Comparison of ENCODE assay signal across 21 mouse cellular contexts in the genomic region with DNA sequence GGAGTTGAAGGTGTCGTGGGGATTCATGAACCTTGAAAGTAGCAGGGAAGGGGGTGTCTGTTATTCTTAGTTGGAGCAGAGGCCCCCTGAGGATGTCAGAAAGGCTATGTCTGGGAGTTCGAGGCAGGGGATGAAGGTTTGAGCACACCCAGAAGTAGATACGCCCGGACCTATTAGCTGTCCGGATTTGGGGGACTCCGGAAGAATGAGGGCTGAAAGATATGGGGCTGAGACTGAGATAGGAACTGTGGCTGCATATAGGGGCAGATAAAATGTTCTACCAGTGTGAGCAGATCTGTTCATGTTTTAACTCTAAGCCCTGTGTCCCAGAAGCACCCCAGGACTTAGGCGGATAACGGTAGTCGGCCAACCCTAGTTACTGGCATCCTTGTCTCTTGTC. TPM values are rescaled to one million over a fixed set of nuclear protein-coding genes. Genes with fewer than 3 reads are reported as not detected.
DNase-seq lines count a peak whose midpoint lies in the region; ATAC-seq and TF ChIP-seq lines count a peak whose summit lies in the region.
"Had no signal": no experiment of that assay in that cellular context is flagged by ENCODE, and none has a peak within 500 bp of the region (broad histone marks: within the 10 kb centered on the region; RNA-seq: fewer than 3 reads in every experiment).

No protein-coding gene starts in this region.

- H3K9ac ChIP-seq in MEL (ENCODE audit: control insufficient read depth, low read depth, low read length, poor library complexity, severe bottlenecking), result no peak overlapping the region
- H3K9ac ChIP-seq: embryonic facial prominence, embryonic 12.5 days; forebrain, embryonic 13.5 days; forebrain, embryonic 15.5 days; forebrain, postnatal 0 days had no signal

- TF ChIP-seq RAD21 in MEL (IDR thresholded peaks at IDR 0.05; ENCODE audit: low read depth, low read length), result no peak

- peak; percentile 45 for ATAC-seq in megakaryocyte-erythroid progenitor cell, adult 5-6 weeks (replicated peaks; ENCODE audit: low FRiP score, low TSS enrichment, poor library complexity, severe bottlenecking)
- ATAC-seq: CD4-positive, CD25-positive, alpha-beta regulatory T cell, adult 4 months; forebrain, embryonic 13.5 days; forebrain, embryonic 15.5 days; forebrain, postnatal 0 days had no signal

- intact Hi-C loops in heart, postnatal 14 days (cut with DNase I), result loop anchor here (2.0 kb wide), 1 partner anchor 32 kb away; no protein-coding TSS in a partner anchor

- peaks cover 6% of the 10 kb centered on the region for H3K79me2 ChIP-seq in MEL (ENCODE audit: control insufficient read depth, insufficient read depth, low read length, poor library complexity)

- H3K4me3 ChIP-seq in MEL (ENCODE audit: control insufficient read depth in 1 of 2, insufficient read depth in 1 of 2, low read depth in 2 of 2, low read length in 2 of 2), result no peak overlapping the region
- H3K4me3 ChIP-seq: embryonic facial prominence, embryonic 10.5 days; embryonic facial prominence, embryonic 12.5 days; forebrain, embryonic 13.5 days; forebrain, embryonic 15.5 days had no signal

- peak overlapping the region; percentile 35 for H3K27ac ChIP-seq in MEL (ENCODE audit: control insufficient read depth, low read depth, low read length)
- H3K27ac ChIP-seq: embryonic facial prominence, embryonic 10.5 days; embryonic facial prominence, embryonic 12.5 days; forebrain, embryonic 13.5 days; forebrain, embryonic 15.5 days had no signal

- DNase-seq in heart, adult 11 months, result peak; percentile 83
- DNase-seq in heart, postnatal 14 days, result no peak
- no peak for DNase-seq in MEL (ENCODE audit: low read depth, low spot score)
- no peak for DNase-seq in spleen, adult 12 weeks (ENCODE audit: low spot score)
- DNase-seq: adrenal gland, adult 8-10 months; adrenal gland, postnatal 14 days; adrenal gland, postnatal 36 days; B cell, adult 2 months; cerebellum, adult 2 months; cerebellum, adult 9-10 months; cerebellum, postnatal 10 days; cerebellum, postnatal 25 days; forebrain, postnatal 0 days had no signal

- no peak for TF ChIP-seq POLR2A in MEL (IDR thresholded peaks at IDR 0.05; ENCODE audit: control insufficient read depth in 1 of 2, insufficient read depth in 1 of 2, low read depth in 1 of 2, low read length in 2 of 2, poor library complexity in 1 of 2)

- peak in 1 of 2 experiments; percentile 55; a peak in 2 of 4 replicates for TF ChIP-seq EP300 in MEL (IDR thresholded peaks at IDR 0.05; ENCODE audit: low read depth in 1 of 2, low read length in 2 of 2)

- H3K27me3 ChIP-seq in MEL (ENCODE audit: control insufficient read depth in 1 of 2, insufficient read depth in 2 of 2, low read length in 2 of 2), result no peaks in the 10 kb centered on the region
- H3K27me3 ChIP-seq: forebrain, embryonic 15.5 days had no signal

- peaks cover 0 to 3% of the 10 kb centered on the region in 2 experiments; a peak in 3 of 4 replicates for H3K36me3 ChIP-seq in MEL (ENCODE audit: control insufficient read depth in 1 of 2, insufficient read depth in 2 of 2, low read length in 2 of 2)
- H3K36me3 ChIP-seq: G1E had no signal

- peaks cover 0 to 9% of the 10 kb centered on the region in 2 experiments; a peak in 1 of 4 replicates for H3K4me1 ChIP-seq in MEL (ENCODE audit: control insufficient read depth in 1 of 2, insufficient read depth in 2 of 2, low read length in 2 of 2)
- H3K4me1 ChIP-seq: embryonic facial prominence, embryonic 12.5 days had no signal

- no peak for TF ChIP-seq CTCF in MEL (IDR thresholded peaks at IDR 0.05 in 2 of 3, conservative IDR thresholded peaks at IDR 0.05 in 1 of 3; ENCODE audit: control insufficient read depth in 1 of 3, insufficient read depth in 1 of 3, low read depth in 2 of 3, low read length in 3 of 3, poor library complexity in 1 of 3, severe bottlenecking in 1 of 3)

- no peaks in the 10 kb centered on the region for H3K9me3 ChIP-seq in MEL (replicated peaks; ENCODE audit: insufficient read depth, low read length)
- H3K9me3 ChIP-seq: embryonic facial prominence, embryonic 10.5 days; embryonic facial prominence, embryonic 12.5 days; forebrain, embryonic 13.5 days; forebrain, embryonic 15.5 days had no signal

TF ChIP-seq in MEL, 35 proteins besides CTCF, POLR2A, EP300 and RAD21:
- TF ChIP-seq TCF12 (IDR thresholded peaks at IDR 0.05; ENCODE audit: low read depth, low read length) (peak; percentile 68), NRF1 (IDR thresholded peaks at IDR 0.05; ENCODE audit: insufficient read depth, low read depth, low read length, poor library complexity, severe bottlenecking) (no peak), MAX (IDR thresholded peaks at IDR 0.05; ENCODE audit: low read length) (no peak), GATA1 (IDR thresholded peaks at IDR 0.05; ENCODE audit: low read depth, low read length) (0 out of 2 replicates have a peak, but pooled peaks have one; percentile 29), ETS1 (IDR thresholded peaks at IDR 0.05; ENCODE audit: low read depth, low read length) (peak; percentile 23; the same call in 1 of the 2 replicates), HCFC1 (IDR thresholded peaks at IDR 0.05; ENCODE audit: low read depth, low read length) (no peak), RCOR1 (IDR thresholded peaks at IDR 0.05; ENCODE audit: low read depth, low read length) (no peak), MAFK (IDR thresholded peaks at IDR 0.05; ENCODE audit: borderline replicate concordance, low read depth, low read length) (no peak), MYB (IDR thresholded peaks at IDR 0.05; ENCODE audit: low read depth, low read length) (no peak), BHLHE40 (IDR thresholded peaks at IDR 0.05; ENCODE audit: borderline replicate concordance, low read depth, low read length) (no peak), CHD2 (IDR thresholded peaks at IDR 0.05; ENCODE audit: low read length) (no peak), ZKSCAN1 (IDR thresholded peaks at IDR 0.05; ENCODE audit: low read depth, low read length) (no peak), POLR2AphosphoS2 (IDR thresholded peaks at IDR 0.05; ENCODE audit: low read length) (no peak)

RNA-seq across cellular contexts. Expression of a gene that starts 5.4 kb away (rescaled TPM):
- total RNA-seq in heart, postnatal 14 days (2021), result 10 to 100 TPM; 78.7 to 83.9 TPM
- total RNA-seq in MEL (2012; rRNA removed), result 7.8 and 14.2 TPM in 2 replicates
- polyA plus RNA-seq in MEL (2012; ENCODE audit: insufficient read depth in 1 of 2, insufficient read length in 2 of 2, low read depth in 1 of 2, low replicate concordance in 2 of 2, missing spikeins in 1 of 2), result 10 to 100 TPM in 1 of 2 experiments, not detected in 1; 20.3 TPM
- total RNA-seq in megakaryocyte-erythroid progenitor cell, adult 5-6 weeks (2014; fragmentation: Nextera tagmentation), result 77.1 and 87.3 TPM in 2 replicates
- total RNA-seq in megakaryocyte-erythroid progenitor cell, adult 5-6 weeks (2017), result 11.8 and 48.9 TPM in 2 replicates
- total RNA-seq: CH12.LX had no signal
- polyA plus RNA-seq: CD4-positive, CD25-positive, alpha-beta regulatory T cell, adult 4 months had no signal

RNA-seq across cellular contexts. Expression of a gene that starts 27.6 kb away (rescaled TPM):
- total RNA-seq in heart, postnatal 14 days (2021), result 10 to 100 TPM; 13.7 to 15.5 TPM
- 8.4 and 9.1 TPM in 2 replicates for total RNA-seq in MEL (2012; rRNA removed)
- polyA plus RNA-seq in MEL (2012; ENCODE audit: insufficient read depth in 1 of 2, insufficient read length in 2 of 2, low read depth in 1 of 2, low replicate concordance in 2 of 2, missing spikeins in 1 of 2), result 10 to 100 TPM in 1 of 2 experiments, not detected in 1; 28.1 TPM
- 10.7 and 18.3 TPM in 2 replicates for total RNA-seq in megakaryocyte-erythroid progenitor cell, adult 5-6 weeks (2014; fragmentation: Nextera tagmentation)
- 7.1 and 17.4 TPM in 2 replicates for total RNA-seq in megakaryocyte-erythroid progenitor cell, adult 5-6 weeks (2017)

RNA-seq across cellular contexts. Expression of a gene that starts 51.1 kb away (rescaled TPM):
- under 1 TPM; 0.05 to 0.31 TPM for total RNA-seq in heart, postnatal 14 days (2021)
- total RNA-seq in MEL (2012; rRNA removed), result 0.04 TPM in 1 of 2 replicates, not detected in the other
- under 1 TPM in 1 of 2 experiments, not detected in 1; 0.01 TPM for polyA plus RNA-seq in MEL (2012; ENCODE audit: insufficient read depth in 1 of 2, insufficient read length in 2 of 2, low read depth in 1 of 2, low replicate concordance in 2 of 2, missing spikeins in 1 of 2)
- not detected in 2 replicates for total RNA-seq in megakaryocyte-erythroid progenitor cell, adult 5-6 weeks (2014; fragmentation: Nextera tagmentation)
- total RNA-seq in megakaryocyte-erythroid progenitor cell, adult 5-6 weeks (2017), result not detected in 2 replicates
- polyA plus RNA-seq: G1E had no signal
